Mouse (Mus musculus) mouse embryonic stem cell (cell line): Measurements from ENCODE around the gene Cd99l2.
"Not testable (repeated sequence)": the region's sequence is repeated elsewhere in the genome, so short reads cannot be mapped to it uniquely, and the experiment has no call there.

ENCODE experiments used
- in situ Hi-C, 2 experiments: fragments of 300-500 bp; cut with MboI; formaldehyde crosslinking; loops; 1 replicate in 1 of 2; 3 replicates in 1 of 2; pipeline ENCODE4 v1.14.3; 2019 to 2020; ENCODE audit warnings: low sequenced_read_pairs in 2 of 2, low pct_unique_long_range_greater_than_20kb in 1 of 2, mixed read lengths in 1 of 2; ENCODE audit not compliant: unreplicated experiment in 1 of 2

Gene Cd99l2

DNA sequence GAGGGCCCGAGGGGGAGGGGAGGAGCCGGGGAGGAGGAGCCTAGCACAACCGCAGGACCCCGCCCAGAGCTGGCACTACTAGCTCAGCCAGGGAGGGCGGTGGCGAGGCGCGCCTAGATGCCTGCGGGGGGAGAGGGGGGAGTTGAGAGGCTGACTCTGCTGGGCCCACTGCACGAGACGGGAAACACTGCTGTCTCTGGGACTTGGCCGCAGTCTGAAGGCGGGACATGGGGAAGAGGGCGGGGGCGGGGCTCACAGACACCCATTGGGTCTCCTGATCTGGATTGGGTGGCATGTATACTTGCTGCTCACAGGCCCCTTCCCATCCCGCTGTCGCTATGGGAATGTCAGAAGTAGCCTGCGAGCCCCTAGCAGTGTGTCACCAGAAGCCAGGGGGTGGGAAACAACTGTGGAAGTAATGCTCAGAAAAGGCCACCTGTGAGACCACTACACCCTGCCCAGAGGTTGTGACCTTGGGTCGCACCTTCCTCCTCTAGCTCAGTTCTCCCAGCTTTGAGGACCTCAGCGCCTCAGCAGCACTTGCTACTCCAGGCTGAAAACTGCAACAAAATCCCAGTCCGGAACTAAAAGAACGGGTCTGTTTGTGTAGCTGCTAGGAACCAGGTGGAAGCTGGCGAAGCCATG, at the start of gene Cd99l2:
Cd99l2 (minus strand) TSS at position 216 of the 645 bp plus-strand sequence.
- in situ Hi-C loops = no loop called here

DNA sequence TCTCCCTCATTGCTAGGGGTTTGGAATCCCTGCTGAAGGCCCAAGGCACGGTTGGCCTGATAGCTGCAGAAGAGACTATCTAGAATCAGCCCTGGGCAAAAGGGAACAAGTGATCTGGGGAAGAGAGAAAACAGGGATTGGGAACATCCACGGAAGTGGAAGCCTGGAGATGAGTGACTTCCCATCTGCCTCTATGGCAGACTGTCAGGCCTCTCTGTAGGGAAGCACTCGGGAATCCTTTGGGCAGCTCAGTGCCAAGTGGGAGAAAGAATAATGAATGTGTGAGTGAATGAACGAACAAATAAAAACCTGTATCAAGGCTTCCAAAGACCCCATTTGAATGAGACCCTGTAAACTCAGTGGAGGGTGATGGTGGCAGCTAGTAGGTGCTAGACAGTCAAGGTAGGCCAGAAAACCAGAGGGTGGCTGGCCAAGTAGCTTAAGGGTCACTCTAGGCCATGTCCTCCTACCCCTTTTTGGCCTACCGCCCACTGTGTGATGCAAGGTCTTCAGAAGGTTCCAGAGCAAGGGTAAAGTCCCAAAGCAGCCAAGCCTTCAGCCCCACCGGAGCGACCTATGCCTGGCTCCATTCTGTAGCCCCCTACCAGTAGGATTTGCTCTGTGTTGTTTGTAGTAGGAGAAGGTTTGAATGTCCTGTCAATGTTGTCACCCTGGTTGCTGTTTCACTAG, 48.3 kb upstream of the Cd99l2 start:
- in situ Hi-C loops = no loop called here

DNA sequence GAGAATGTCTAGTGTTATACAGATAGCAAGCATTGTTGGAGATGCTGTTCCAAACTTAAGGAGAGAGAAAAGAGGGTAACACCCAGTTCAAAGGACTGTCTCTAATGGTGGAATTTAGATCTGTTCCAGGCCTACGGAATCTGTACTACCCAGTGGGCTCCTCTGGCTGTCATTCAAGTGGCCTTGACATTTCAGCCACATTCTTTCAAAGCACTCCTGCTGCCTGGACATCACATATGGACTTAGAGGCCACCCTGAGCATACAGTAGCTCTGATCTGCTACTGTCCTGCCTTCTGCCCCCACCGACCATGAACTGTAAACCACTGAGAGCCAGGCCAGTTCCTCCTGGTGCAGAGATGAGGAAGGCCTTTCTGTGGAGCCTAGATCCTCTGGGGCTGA, 45.1 kb upstream of the Cd99l2 start:
- in situ Hi-C loops = no loop called here

DNA sequence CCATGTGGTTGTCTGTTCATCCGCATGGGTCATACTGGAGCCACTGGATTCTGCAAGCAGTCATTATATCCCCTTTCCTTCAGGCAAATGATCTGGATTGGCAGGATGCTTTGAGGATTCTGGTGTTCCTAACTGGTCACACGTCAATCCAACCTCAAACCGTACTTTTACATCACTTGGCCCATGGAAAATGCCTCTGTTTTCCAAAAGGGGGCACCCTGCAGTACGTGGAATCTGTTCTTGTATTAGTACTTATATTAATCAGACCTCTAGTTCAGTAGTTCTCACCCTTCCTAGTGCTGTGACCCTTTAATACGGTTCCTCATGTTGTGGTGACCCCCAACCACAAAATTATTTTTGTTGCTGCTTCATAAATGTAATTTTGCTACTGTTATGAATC, 41.5 kb upstream of the Cd99l2 start:
- in situ Hi-C loops = no loop called here

DNA sequence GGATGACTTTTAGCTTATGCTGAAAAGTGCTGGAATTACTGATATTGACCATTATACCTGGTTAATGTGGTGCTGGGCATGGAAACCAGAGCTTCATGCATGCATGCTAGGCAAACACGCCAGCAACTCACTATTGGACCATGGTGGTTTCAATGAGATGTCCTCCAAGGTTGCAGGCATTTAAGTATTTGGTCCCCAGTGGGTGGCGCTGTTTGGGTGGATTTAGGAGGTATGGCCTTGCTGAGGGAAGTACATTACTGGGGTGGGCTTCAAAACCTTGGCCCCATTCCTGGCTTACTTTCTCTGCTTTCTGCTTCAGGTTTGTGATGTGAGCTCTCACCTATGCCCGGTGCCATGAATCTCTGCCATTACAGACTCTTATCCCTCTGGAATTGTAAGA, 40.0 kb upstream of the Cd99l2 start:
- in situ Hi-C loops = no loop called here

DNA sequence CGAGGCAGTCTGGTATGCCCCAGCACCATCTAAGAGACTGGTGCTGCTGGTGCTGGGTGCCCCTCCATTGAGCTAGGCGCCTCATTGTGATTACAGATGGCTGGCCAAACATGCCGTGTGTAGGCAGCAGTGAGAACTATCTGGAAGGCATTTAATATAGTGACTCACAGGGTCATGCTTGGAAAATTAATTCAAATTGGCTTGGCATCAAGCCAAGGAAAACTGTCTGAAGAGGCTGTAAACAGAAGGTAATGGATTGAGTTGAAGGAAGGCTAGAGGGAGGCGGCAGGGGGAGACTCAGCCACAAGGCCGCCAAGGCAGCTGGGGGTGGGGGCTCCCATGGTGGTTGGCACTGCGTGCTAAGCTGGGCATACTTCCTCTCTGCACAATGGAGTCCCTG, 36.0 kb upstream of the Cd99l2 start:
- in situ Hi-C loops = no loop called here

DNA sequence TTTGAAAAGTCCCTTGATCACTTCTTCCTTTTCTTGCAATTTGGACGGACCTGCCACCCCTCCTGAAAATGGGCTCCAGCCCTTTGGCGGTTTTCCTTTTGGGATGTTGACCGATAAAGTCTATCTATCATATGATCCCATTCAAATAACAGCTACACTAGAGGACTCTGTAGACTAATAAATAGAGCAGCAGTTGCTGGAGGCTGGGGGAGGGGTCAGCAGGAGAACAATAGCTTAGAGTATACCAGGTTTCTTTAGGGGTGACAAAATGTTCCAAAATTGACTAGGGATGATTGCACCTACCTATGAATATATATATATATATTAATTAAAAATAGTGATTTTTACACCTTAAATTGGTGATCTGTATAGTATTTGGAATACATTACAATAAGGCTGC, 35.5 kb upstream of the Cd99l2 start:
- in situ Hi-C loops = no loop called here

DNA sequence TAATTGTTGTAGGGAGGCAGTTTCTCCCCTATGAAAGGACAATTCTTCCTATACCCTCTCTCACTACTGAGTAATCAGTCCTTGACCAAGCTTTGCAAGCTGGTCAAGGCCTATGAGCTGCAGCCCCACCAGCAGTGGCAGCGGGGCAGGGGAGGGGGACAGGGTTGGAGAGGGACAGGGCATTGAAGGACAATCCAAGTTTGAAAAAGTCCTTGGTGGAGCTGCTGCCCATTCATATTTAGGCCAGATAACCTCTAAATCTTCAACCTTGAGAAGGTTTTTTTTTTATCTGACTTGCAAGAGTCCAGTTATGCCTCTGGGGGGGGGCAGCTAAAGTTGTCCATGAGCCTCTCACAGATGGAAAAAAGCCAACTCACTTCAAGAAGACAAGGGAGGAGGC, 34.8 kb upstream of the Cd99l2 start:
- in situ Hi-C loops = no loop called here

DNA sequence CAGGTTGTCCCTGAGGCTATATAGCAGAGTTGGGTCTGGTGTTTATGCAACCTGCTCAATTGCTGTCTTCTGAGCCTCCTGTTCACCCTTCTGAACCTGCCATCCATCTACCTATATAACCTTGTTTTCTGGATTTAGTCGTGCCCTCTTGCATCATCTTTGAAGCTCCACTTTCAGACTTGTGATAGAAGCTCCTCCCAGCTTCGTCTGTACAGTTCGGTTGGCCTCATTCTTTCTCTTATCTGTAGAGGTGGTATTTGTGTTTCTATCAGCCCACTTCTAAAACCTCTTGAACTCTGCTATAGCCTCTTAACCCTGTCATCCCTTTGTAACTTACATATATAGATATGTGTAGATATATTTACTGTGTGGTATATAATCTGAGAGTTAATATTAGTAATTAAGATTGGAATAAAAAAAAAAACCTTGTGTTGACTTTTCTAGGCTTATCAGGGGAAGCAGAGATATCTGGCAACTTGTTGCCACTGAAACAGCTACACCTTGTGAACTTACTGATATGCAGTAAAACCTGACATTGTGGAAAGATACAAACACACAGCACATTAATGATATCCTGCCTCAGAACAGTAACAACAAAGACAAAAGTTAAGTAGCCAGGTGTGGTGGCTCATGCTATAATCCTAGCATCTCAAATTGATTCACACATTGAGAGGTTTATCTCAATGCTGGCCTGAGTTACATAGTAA, 33.1 kb upstream of the Cd99l2 start:
- in situ Hi-C loops = no loop called here

DNA sequence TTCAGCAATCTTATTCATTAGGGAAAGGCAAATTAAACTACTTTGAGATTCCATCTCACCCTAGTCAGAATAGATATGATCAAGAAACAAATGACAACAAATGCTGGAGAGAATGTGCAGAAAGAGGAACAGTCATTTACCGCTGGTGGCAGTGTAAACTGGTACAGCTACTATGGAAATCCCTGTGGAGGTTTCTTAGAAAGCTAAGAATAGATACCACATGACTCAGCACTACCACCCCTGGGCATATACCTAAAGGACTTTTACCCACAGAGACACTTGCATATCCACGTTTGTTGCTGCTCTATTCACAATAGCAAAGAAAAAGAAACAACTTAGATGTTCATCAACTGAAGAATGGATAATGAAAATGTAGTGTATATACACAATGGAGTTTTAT, 31.7 kb upstream of the Cd99l2 start:
- in situ Hi-C loops = no loop called here

DNA sequence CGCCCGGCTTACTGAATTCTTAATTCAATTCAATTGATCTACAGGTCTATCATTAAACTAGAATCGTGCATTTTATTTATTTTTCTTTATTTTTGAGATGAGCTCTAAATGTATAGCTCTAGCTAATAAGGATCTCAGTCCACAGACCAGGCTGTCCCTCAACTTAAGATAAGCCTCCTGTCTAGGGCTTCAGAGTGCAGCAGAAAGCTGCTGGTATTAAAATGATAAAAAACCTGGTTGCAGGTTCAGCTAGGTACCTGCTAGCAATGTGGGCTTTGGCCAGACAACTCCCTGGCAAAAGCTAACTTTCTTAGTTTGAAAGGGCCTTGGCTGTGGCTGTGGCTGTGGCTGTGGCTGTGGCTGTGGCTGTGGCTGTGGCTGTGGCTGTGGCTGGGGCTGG, 30.2 kb upstream of the Cd99l2 start:
- in situ Hi-C loops = no loop called here

DNA sequence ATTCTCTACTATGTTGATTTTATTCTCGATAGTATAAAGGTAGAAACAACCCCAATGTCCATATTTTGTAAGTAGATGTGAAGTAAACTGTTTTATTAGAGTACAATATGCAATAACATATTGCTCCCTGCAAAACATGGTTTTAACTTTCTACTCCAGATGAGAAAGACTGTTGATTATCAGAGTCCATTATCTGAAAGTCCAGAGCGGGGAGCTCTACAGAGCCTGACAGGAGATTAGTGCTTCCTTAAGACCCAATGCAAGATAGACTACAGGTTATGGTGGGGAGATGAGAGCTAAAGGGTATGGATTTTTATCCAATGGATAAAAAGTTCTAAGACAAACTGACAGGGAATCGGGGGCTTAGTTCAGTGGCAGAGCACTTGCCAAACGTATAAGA, 26.6 kb upstream of the Cd99l2 start:
- in situ Hi-C loops = no loop called here

DNA sequence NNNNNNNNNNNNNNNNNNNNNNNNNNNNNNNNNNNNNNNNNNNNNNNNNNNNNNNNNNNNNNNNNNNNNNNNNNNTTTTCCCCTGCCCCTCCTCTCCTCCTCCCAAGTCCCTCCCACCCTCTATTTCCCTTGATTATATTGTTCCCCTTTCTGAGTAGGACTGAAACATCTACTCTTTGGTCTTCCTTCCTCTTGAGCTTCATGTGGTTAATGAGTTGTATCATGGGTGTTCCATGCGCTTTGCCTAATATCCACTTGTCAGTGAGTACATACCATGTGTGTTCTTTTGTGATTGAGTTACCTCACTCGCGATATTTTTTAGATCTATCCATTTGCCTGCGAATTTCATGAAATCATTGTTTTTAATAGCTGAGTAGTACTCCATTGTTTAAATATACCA, 13.9 kb upstream of the Cd99l2 start:
- in situ Hi-C loops = not testable (repeated sequence)

DNA sequence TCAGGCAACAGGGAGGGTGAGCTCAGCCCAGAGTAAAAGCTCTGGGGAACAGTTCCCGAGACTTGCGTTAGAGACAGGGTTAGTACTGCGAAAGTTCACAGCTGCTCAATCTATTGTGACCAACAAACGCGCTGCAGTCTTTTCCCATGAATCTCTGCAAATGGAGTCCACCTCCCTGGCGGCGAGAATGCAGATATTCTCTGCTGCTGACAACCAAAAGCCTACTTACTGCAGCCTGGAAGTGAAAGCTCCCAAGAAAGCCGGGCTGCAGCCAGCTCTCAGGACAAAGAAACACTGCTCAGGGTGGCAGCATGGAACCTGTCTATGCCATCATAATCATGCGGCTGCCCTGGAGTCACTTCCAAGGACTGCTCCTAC, 619 bp upstream of the Cd99l2 start:
- in situ Hi-C loops = no loop called here

DNA sequence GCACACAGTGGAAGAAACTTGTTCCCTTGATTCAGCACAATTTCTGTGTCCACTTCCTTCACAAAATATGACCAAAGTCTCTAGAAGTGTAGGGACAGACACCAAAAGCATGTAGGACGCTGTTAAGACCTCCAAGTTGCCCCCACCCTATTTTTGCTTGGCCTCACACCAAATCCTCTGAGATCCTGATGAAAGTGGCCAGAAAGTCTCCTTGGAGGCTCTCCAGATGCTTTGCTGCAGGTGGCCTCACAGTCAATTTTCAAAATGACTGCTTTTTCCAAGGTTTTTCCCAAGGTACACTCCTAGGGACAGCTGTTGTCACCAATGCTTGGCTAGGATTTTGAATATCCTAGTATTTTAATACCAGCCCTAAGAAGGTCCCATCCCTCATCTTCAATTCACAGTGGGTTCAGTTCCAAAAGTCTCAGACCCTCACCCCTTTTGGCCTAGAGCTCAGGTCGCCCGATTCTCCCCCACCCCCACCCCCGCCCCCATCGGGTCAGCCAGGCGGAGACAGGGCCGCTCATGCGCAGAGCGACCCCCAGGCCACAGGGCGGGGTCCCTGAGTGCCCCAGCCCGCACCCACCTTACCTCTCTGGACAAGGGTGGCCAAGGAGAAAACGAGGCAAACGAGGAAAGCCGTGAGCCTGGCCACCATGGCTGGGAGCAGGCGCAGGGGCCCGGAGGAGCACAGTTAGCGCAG, 567 bp downstream of the Cd99l2 start:
- in situ Hi-C loops = no loop called here

DNA sequence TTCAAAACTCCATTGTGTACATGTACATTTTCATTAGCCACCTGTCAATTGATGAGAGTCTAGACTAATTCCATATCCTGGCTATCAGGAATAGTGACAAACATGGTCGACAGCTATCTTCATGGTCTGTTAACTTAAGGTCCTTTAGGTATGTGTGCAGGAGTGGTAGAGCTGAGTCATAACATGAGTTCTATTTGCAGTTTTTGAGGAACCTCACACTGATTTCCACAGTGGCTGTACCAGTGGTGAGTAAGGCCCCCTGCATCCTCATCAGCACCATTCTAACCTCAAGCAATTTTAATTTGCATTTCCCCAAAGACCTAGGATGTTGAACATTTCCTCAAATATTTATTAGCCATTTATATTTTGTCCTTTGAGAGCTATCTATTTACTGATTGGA, 3.3 kb downstream of the Cd99l2 start:
- in situ Hi-C loops = no loop called here

DNA sequence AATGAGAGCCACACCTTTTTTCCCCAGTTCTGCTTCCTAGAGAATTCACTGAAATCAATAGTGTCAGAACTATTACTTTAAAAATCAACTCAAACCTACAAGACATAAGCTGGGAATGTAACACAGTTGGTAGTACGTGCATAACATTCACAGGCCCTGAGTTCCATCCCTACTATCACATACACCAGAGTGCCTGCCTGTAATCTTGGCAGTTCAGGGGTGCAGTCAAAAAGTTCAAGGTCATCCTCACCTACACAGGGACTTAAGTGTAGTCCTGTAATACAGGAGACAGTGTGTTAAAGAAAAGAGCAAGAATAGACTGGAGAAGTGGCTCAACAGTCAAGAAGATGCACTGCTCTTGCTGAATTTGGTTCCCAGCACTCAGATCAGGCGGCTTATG, 10.4 kb downstream of the Cd99l2 start:
- in situ Hi-C loops = no loop called here

DNA sequence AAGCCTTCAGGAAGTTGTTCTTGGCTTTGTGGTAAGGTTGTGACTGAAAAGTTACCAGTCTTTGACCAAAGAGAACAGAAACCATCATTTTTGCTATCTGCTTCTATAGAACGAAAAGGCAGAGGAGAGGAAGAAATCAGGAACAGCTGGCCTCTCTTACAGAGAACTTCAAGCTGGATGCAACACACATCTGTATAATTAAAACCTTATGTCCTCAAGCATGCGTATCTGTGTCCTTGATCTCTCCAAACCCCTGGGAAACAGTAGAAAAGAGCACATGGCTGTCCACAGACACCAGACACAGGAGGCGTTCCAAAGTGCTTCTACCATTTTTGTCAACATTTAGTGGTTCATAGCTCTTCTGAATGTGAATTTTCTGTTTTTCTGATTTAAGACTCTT, 16.7 kb downstream of the Cd99l2 start:
- in situ Hi-C loops = no loop called here

DNA sequence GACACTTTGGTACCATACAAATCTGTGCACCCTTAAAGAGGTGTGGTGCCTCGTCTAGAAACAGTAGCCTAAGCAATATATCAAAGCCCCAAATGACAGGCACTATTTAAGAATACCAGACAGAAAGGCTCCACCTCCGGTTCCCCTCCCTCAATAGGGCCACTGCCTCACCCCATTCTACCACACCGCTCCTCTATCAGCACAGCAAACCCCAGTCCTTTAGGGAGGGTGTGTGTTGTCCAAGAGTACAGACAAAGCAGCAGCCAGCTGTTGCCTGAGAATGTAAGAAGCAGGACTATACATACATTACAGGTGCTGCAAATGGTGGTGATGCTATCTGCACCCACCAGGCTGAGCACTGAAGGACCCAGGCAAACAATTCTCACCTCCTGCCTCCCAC, 17.2 kb downstream of the Cd99l2 start:
- in situ Hi-C loops = no loop called here
